Mouse (Mus musculus): ENCODE data around the gene Nradd. TPM values are rescaled to one million over a fixed set of nuclear protein-coding genes. Genes with fewer than 3 reads are reported as not detected.

The Nradd gene
- total and polyA plus RNA-seq, 3 experiments = 12.0 to 30.2 (median 14.5) TPM

GRCm38 (mm10) chr9:110652963-110653654, 28.9 kb upstream of the Nradd start:
- no peak for DNase-seq

- peak; percentile 52 for DNase-seq
Measured at GRCm38 (mm10) chr9:110651931-110652722, 27.9 kb upstream of the Nradd start.

DNA sequence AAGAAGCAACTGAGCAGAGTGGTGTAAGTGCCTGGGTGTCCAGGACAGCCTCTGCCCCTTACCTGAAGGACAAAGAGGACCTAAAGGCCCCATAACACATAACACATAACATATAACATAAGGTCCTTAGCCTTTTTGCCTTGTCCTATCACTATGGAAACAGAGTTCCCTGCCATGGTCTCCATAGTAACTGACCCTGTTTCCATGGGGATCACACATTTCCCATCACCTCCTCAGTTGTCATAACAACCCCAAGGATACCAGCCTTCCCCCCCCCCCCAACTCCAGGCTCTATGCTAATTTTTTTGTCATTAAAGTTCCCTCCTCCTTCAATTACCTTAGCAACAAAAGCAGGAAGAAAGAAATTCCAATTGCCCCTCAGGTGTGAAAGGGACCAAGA, 25.5 kb upstream of the Nradd start:
- no peak for DNase-seq

GRCm38 (mm10) chr9:110645219-110645618, 21.0 kb upstream of the Nradd start:
- no peak for DNase-seq

- no peak for DNase-seq
Measured at GRCm38 (mm10) chr9:110644295-110644694, 20.0 kb upstream of the Nradd start.

- DNase-seq = no peak
Measured at GRCm38 (mm10) chr9:110643787-110644186, 19.5 kb upstream of the Nradd start.

DNA sequence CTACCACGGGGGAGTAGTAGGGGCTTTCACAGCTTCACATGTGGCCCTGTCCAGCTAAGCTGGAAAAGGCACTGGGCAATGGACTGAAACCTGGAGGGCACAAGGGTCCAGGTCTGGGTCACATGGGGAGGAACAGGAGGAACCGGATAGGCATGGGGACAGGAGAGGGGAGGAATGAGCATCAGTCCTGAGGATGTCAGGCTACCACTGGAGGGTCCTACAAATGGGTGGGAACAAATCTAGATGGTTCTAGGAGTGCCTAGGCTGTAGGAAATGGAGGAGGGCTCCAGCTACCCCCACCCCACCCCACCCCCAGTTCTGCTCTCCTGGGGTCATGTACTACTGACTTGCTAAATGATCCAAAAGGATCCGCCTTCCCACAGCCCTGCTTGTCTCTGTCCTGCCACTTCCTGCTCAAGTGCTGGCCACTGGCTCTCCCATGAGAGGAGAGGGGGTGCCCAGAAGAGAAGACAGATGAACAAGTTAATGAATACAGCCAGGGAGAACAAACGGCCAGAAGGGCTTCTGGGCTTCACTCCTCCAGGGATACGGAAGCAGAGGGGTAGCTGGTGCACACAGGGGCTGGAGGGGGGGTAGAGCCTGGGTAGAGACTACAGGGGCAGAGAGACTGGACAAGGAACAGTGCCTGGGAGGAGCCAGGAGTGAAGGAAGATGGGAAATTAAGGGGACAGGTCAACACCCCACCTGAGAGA, 18.7 kb upstream of the Nradd start:
- DNase-seq = no peak

- no peak for DNase-seq
Measured at GRCm38 (mm10) chr9:110641006-110641405, 16.8 kb upstream of the Nradd start.

DNA sequence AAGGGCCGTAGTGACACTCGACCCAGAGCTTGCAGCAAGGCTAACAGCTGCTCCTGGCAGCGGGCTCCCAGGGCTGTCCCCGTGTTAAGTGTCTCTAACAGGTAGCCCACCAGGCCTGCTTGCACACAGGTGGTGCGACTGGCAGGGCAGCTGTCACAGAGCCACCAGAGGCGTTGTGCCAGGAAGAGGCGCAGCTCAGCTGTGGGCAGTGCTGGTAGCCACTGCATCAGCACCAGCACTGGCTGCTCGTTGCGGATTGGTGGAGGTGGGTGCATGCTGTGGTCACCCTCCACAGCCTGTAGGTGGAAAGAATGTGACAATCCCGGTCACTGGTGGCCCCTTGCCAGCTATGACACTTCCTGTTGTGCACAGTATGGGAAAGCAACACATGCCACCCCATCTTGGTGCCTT, 14.4 kb upstream of the Nradd start:
- no peak for DNase-seq

GRCm38 (mm10) chr9:110635225-110635624, 11.0 kb upstream of the Nradd start:
- DNase-seq = peak; percentile 84

GRCm38 (mm10) chr9:110633882-110634281, 9.6 kb upstream of the Nradd start:
- no peak for DNase-seq

- DNase-seq = peak; percentile 64
Measured at GRCm38 (mm10) chr9:110632671-110633070, 8.4 kb upstream of the Nradd start.

GRCm38 (mm10) chr9:110631651-110632275, 7.5 kb upstream of the Nradd start:
- DNase-seq = no peak

- peak; percentile 65 for DNase-seq
Measured at GRCm38 (mm10) chr9:110631191-110631590, 6.9 kb upstream of the Nradd start.

GRCm38 (mm10) chr9:110630171-110630570, 5.9 kb upstream of the Nradd start:
- DNase-seq = no peak

DNA sequence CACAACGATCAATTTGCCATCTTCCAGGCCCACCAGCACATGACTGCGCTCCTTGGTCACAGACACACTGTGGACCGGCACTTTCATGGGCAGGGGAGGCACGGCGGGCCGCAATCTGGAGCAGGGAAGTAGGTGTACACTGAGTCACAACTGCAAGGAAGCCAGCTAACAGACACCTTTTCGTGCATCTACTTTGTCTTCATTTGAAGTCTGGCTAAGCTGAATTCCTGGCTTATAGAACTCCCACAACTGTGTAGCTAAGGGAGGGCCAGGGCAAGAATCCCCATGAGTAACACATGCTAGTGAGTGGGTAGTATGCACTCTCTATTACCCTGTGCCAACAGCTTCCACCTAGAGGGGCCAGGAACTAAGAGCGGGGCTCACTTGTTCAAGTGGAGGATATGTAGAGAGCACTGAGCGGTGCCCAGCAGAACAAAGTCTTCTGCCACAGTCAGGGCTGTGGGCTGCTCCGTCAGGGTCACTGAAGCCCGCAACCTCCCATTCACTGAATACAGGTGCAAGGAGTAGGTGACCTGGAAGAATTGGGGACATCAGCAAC, 1.2 kb upstream of the Nradd start:
- no peak for DNase-seq

DNA sequence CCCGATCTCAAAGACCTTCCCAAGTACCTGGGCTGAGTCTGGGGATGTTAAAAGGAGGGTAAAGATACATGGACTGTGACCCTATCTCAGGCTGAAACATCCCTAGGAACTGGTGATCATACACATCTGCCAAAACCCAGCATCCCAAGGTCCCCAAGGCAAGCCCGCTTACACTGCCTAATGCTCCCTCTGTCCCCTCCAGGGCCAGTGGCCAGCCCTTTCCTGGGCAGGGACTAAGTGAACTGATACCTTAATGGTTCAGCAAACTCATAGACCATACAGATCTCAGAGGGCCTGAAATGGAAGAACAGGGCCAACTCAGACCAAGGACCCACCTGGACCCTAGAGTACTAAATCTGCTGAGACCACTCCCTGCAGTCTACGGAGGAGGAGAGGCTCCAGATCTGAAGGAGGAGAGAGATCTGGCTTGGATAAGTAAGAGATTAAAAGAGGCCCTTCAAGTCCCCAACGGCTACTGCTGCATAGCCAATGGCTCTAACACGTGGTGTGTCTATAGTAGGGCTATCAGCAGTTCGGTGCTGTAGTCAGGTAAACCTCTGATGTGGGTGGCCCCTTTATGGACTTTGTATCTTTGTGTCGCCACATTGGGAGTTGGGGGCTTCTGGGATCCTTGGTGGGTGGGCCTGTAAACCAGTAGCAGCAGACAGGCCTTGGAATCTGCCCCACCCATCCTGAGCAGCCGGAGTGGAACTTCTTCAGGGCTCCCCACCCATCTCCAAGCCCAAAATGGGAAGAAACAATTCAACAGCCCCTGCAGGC, 646 bp downstream of the Nradd start:
- no peak for DNase-seq

DNA sequence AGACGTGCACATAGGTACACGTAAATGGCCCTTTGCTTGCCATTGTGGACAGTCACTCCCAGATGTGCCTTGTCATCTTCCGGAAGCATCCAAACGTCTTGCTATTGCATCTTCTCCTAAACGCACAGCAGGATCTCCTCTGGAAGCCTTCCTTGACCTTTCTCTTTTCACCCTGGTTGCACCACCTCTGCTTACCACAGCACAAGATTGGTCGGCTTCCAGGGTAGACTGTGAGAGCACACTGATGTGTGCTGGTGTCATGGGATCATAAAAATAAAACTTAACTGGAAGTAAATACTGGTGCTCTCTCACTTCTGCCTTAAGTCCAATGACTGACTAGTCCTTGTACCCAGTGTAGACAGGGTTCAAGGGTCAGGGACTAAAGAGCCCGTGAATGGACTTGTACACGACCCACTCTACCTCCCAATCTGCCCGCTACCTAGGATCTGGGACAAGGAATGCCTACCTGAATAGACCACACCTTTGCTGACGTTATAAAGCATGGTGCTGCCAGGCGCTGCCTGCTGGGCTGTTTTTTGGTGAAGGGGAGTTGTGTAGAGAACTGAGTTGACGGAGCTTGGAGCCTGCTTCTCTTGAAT, 1.5 kb downstream of the Nradd start:
- peak; percentile 35 for DNase-seq

GRCm38 (mm10) chr9:110620685-110621084, 3.6 kb downstream of the Nradd start:
- DNase-seq = no peak

GRCm38 (mm10) chr9:110620180-110620579, 4.1 kb downstream of the Nradd start:
- no peak for DNase-seq

DNA sequence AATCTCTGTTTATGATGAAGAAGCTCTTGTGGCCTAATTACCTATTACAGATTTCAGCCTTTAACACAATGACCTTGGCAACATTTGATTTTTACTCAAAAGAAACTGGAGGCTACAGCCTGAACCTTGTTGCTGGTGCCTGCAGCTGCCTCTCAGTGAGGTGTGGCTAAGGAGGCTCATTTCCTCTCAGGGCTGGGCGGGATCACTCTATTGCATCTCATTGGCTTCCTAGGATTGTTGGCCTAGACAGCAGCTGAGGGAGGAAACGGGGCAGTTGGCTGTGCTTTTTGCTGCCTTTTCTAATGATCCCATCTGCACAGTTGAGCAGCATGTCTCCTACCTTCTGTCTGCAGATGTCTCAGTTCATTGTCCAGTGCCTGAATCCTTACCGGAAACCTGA, 7.2 kb downstream of the Nradd start:
- no peak for DNase-seq

Measured in adrenal gland, adult 2 months (tissue).